In genomic region chr5:136312166-136312565, GRCm38 (mm10) we compare ENCODE assay signal across 9 mouse cellular contexts.
DNase-seq lines count a peak whose midpoint lies in the region; ATAC-seq and TF ChIP-seq lines count a peak whose summit lies in the region.
"Had no signal": no experiment of that assay in that cellular context is flagged by ENCODE, and none has a peak within 500 bp of the region (broad histone marks: within the 10 kb centered on the region; RNA-seq: fewer than 3 reads in every experiment).

No protein-coding gene starts in this region.

- in situ Hi-C loops in Patski (cut with MboI; ENCODE audit: low pct_unique_long_range_greater_than_20kb): no loop called here

- intact Hi-C loops in heart, postnatal 14 days (cut with DNase I): no loop called here

- ATAC-seq in kidney, embryonic 15.5 days (replicated peaks; ENCODE audit: low FRiP score): no peak
- peak; percentile 85 for ATAC-seq in Patski
- no peak for ATAC-seq in monocyte, adult 5-6 weeks (replicated peaks; ENCODE audit: insufficient number of reproducible peaks, low FRiP score, low TSS enrichment, poor library complexity, severe bottlenecking)
- ATAC-seq: liver, postnatal 0 days; midbrain, embryonic 13.5 days had no signal

- no peak overlapping the region for H3K4me3 ChIP-seq in kidney, embryonic 15.5 days (replicated peaks)
- H3K4me3 ChIP-seq: midbrain, embryonic 13.5 days had no signal

- POLR2A ChIA-PET in Patski (lab: Charles Lee): interaction anchor here (0.6 to 1.7 kb wide), 3 partner anchors 104 to 253 kb away, joined by 3 to 6 read pairs (median 4); no protein-coding TSS in a partner anchor

- H3K4me2 ChIP-seq in kidney, embryonic 15.5 days: no peak overlapping the region
- H3K4me2 ChIP-seq: midbrain, embryonic 13.5 days had no signal

- no peak overlapping the region for H3K9ac ChIP-seq in kidney, embryonic 15.5 days
- H3K9ac ChIP-seq: liver, postnatal 0 days; midbrain, embryonic 13.5 days had no signal

- no peak overlapping the region for H3K27ac ChIP-seq in kidney, embryonic 15.5 days
- H3K27ac ChIP-seq: midbrain, embryonic 13.5 days had no signal

- peak; percentile 79 for DNase-seq in kidney, adult 11 months
- DNase-seq in Patski (ENCODE audit: low read depth, low spot score): peak; percentile 90
- DNase-seq in adrenal gland, postnatal 14 days: peak; percentile 77
- peak; percentile 47 to 67 for DNase-seq in heart, postnatal 14 days
- no peak for DNase-seq in spleen, postnatal 4 days (ENCODE audit: low spot score in 2 of 2)
- DNase-seq: liver, postnatal 0 days had no signal

- 66% methylated on average over 4 of the region's 4 CpGs for whole genome bisulfite sequencing in kidney, embryonic 15.5 days

- no peaks in the 10 kb centered on the region for H3K4me1 ChIP-seq in kidney, embryonic 15.5 days
- H3K4me1 ChIP-seq: midbrain, embryonic 13.5 days had no signal

- peaks cover 99% of the 10 kb centered on the region for H3K36me3 ChIP-seq in kidney, embryonic 15.5 days

- H3K9me3 ChIP-seq in kidney, embryonic 15.5 days (replicated peaks): no peaks in the 10 kb centered on the region
- H3K9me3 ChIP-seq: midbrain, embryonic 13.5 days had no signal

- TF ChIP-seq CTCF in Patski (IDR thresholded peaks at IDR 0.05): no peak

- H3K27me3 ChIP-seq in kidney, embryonic 15.5 days: no peaks in the 10 kb centered on the region
- no peaks in the 10 kb centered on the region for H3K27me3 ChIP-seq in Patski
- H3K27me3 ChIP-seq: midbrain, embryonic 13.5 days had no signal

- CTCF ChIA-PET in Patski (lab: Charles Lee): interaction anchor here (0.8 to 1.7 kb wide), 2 partner anchors 22 to 153 kb away, joined by 3 to 8 read pairs; no protein-coding TSS in a partner anchor

Comparison
In these comparisons a context has a peak if more than half of its experiments do, and no peak if none do; other contexts are left out.
1. DNase-seq: peak in kidney, adult 11 months (single experiment), Patski (single experiment), adrenal gland, postnatal 14 days (single experiment) and heart, postnatal 14 days (2 of 2); none in spleen, postnatal 4 days (0 of 2).